Comparison of ENCODE assay signal across 8 mouse cellular contexts in genomic region chr3:104782061-104782681, GRCm38 (mm10). TPM values are rescaled to one million over a fixed set of nuclear protein-coding genes. Genes with fewer than 3 reads are reported as not detected.
DNase-seq lines count a peak whose midpoint lies in the region; ATAC-seq and TF ChIP-seq lines count a peak whose summit lies in the region.

No protein-coding gene starts in this region.

- H3K4me1 ChIP-seq in CH12.LX (ENCODE audit: control insufficient read depth in 1 of 2, insufficient read depth in 2 of 2) = peaks cover 3 to 26% of the 10 kb centered on the region in 2 experiments; a peak in 3 of 4 replicates
- peaks cover 10% of the 10 kb centered on the region; the same call in 1 of the 2 replicates for H3K4me1 ChIP-seq in kidney, embryonic 14.5 days (ENCODE audit: control insufficient read depth, insufficient read depth, low read length)

- intact Hi-C loops in left cerebral cortex, postnatal 36 days (cut with DNase I) = no loop called here

- DNase-seq in CH12.LX (ENCODE audit: extremely low read depth) = peak; percentile 44
- peak; percentile 70 for DNase-seq in adrenal gland, postnatal 25 days
- peak; percentile 74 to 78 for DNase-seq in heart, adult 9 months (ENCODE audit: low spot score in 2 of 2)
- DNase-seq in cerebellum, adult 9-11 months = no peak
- DNase-seq in retina, postnatal 1 day = no peak
- DNase-seq in left cerebral cortex, postnatal 36 days (ENCODE audit: low spot score in 2 of 2) = no peak

- 14% methylated on average over 12 of the region's 12 CpGs for WGBS in kidney, embryonic 14.5 days

- dilution Hi-C loops in CH12.LX (cut with MboI; ENCODE audit: extremely low pct_ligation_motif_present, extremely low pct_unique_long_range_greater_than_20kb, low sequenced_read_pairs) = no loop called here

- H3K9me3 ChIP-seq in CH12.LX (replicated peaks; ENCODE audit: low read length) = no peaks in the 10 kb centered on the region
- no peaks in the 10 kb centered on the region for H3K9me3 ChIP-seq in kidney, embryonic 14.5 days (ENCODE audit: control insufficient read depth, low read length)

- H3K27me3 ChIP-seq in CH12.LX (replicated peaks) = peaks cover 4% of the 10 kb centered on the region
- H3K27me3 ChIP-seq in kidney, embryonic 14.5 days (ENCODE audit: control insufficient read depth, insufficient read depth, low read length) = peaks cover 38% of the 10 kb centered on the region

- H3K36me3 ChIP-seq in CH12.LX (replicated peaks in 1 of 2; ENCODE audit: control insufficient read depth in 1 of 2, insufficient read depth in 1 of 2, low read length in 1 of 2) = peaks cover 0 to 25% of the 10 kb centered on the region in 2 experiments
- H3K36me3 ChIP-seq in kidney, embryonic 14.5 days (ENCODE audit: control insufficient read depth, insufficient read depth, low read length) = no peaks in the 10 kb centered on the region

- H3K4me3 ChIP-seq in CH12.LX (replicated peaks in 1 of 3; ENCODE audit: low read depth in 2 of 3, low read length in 2 of 3, poor library complexity in 1 of 3) = peak overlapping the region; percentile 63 to 69 (median 65)
- peak overlapping the region; percentile 54 for H3K4me3 ChIP-seq in kidney, embryonic 14.5 days (ENCODE audit: low read length)

- no peak for ATAC-seq in kidney, embryonic 14.5 days (ENCODE audit: low FRiP score, low TSS enrichment)
- 0 out of 2 replicates have a peak, but pooled peaks have one; percentile 7 for ATAC-seq in megakaryocyte, adult 5-6 weeks (ENCODE audit: poor library complexity, severe bottlenecking)

- no peak overlapping the region for H3K27ac ChIP-seq in CH12.LX (ENCODE audit: insufficient read depth, low read depth)
- H3K27ac ChIP-seq in kidney, embryonic 14.5 days (ENCODE audit: low read depth, low read length) = no peak overlapping the region

- in situ Hi-C loops in CH12.LX (cut with MboI; ENCODE audit: low pct_ligation_motif_present, low pct_unique_long_range_greater_than_20kb, low sequenced_read_pairs) = loop anchor here (10.0 kb wide), 2 partner anchors 183 to 273 kb away; partner anchors contain the start of genes Cttnbp2nl and Wnt2b

- peak; percentile 32; the same call in 1 of the 2 replicates for TF ChIP-seq POLR2A in CH12.LX (IDR thresholded peaks at IDR 0.05; ENCODE audit: low read depth, low read length)

- no peak for TF ChIP-seq RAD21 in CH12.LX (IDR thresholded peaks at IDR 0.05; ENCODE audit: low read depth, low read length)

- TF ChIP-seq EP300 in CH12.LX (IDR thresholded peaks at IDR 0.05; ENCODE audit: low read length) = no peak

- H3K9ac ChIP-seq in CH12.LX (ENCODE audit: insufficient read depth, low read depth) = peak overlapping the region; percentile 32; the same call in 1 of the 2 replicates
- peak overlapping the region; percentile 64 for H3K9ac ChIP-seq in kidney, embryonic 14.5 days (ENCODE audit: low read depth, low read length)

- H3K4me2 ChIP-seq in CH12.LX (ENCODE audit: insufficient read depth, low read depth, poor library complexity, severe bottlenecking) = peak overlapping the region; percentile 93
- H3K4me2 ChIP-seq in kidney, embryonic 14.5 days (replicated peaks; ENCODE audit: low read depth, low read length) = peak overlapping the region; percentile 98

- no peaks in the 10 kb centered on the region for H3K79me2 ChIP-seq in CH12.LX (replicated peaks; ENCODE audit: control insufficient read depth, extremely low read depth, insufficient read depth, poor library complexity, severe bottlenecking)

- peak in 1 of 2 experiments; percentile 27; a peak in 2 of 4 replicates for TF ChIP-seq CTCF in CH12.LX (conservative IDR thresholded peaks at IDR 0.05 in 1 of 2, IDR thresholded peaks at IDR 0.05 in 1 of 2; ENCODE audit: low read depth in 2 of 2, low read length in 2 of 2)

TF ChIP-seq in CH12.LX, 34 proteins besides CTCF, POLR2A, EP300 and RAD21:
- TF ChIP-seq NELFE (IDR thresholded peaks at IDR 0.05; ENCODE audit: low read depth, low read length) (no peak), MAZ (IDR thresholded peaks at IDR 0.05; ENCODE audit: low read depth, low read length) (0 out of 2 replicates have a peak, but pooled peaks have one; percentile 54), ELF1 (IDR thresholded peaks at IDR 0.05; ENCODE audit: low read depth, low read length) (peak; percentile 65; the same call in 1 of the 2 replicates)
TF ChIP-seq in CH12.LX: peak in this region for 2.

RNA-seq across cellular contexts. Expression of gene Fam19a3, which starts 0.5 kb away (rescaled TPM):
- total RNA-seq in CH12.LX (2012; rRNA removed) (0.04 and 0.08 TPM in 2 replicates), CH12.LX (2014; rRNA removed) (not detected in 2 replicates)
- 0.07 and 0.16 TPM in 2 replicates for polyA plus RNA-seq in CH12.LX (2012; ENCODE audit: insufficient read length, low read depth)
- 0.76 and 1.6 TPM in 2 replicates for total RNA-seq in adrenal gland, postnatal 25 days (2021)
- polyA plus RNA-seq in kidney, embryonic 14.5 days (2014; fragmentation: Nextera tagmentation; extraction: Ambion mirVana) = 0.09 and 0.24 TPM in 2 replicates
- 0.16 TPM in 1 of 2 replicates, not detected in the other for total RNA-seq in megakaryocyte, adult 5-6 weeks (2015)
- total RNA-seq in megakaryocyte, adult 5-6 weeks (2017) = 0.04 TPM in 1 of 2 replicates, not detected in the other
- total RNA-seq in left cerebral cortex, postnatal 36 days (2021) = under 1 TPM in 1 of 2 experiments, not detected in 1; 0.07 TPM

RNA-seq across cellular contexts. Expression of gene Ppm1j, which starts 1.3 kb away (rescaled TPM):
- total RNA-seq in CH12.LX (2012; rRNA removed) (4.2 and 6.4 TPM in 2 replicates), CH12.LX (2014; rRNA removed) (2.1 and 2.7 TPM in 2 replicates)
- polyA plus RNA-seq in CH12.LX (2012; ENCODE audit: insufficient read length, low read depth) = 6.4 and 6.5 TPM in 2 replicates
- 3.6 and 5.9 TPM in 2 replicates for total RNA-seq in adrenal gland, postnatal 25 days (2021)
- 3.5 and 5.3 TPM in 2 replicates for polyA plus RNA-seq in kidney, embryonic 14.5 days (2014; fragmentation: Nextera tagmentation; extraction: Ambion mirVana)
- 0.41 and 0.56 TPM in 2 replicates for total RNA-seq in megakaryocyte, adult 5-6 weeks (2015)
- total RNA-seq in megakaryocyte, adult 5-6 weeks (2017) = 0.24 and 0.44 TPM in 2 replicates
- total RNA-seq in left cerebral cortex, postnatal 36 days (2021) = 1 to 10 TPM in 1 of 2 experiments, under 1 TPM in 1; 0.54 to 1.2 TPM

RNA-seq across cellular contexts. Expression of gene Rhoc, which starts 6.0 kb away (rescaled TPM):
- total RNA-seq in CH12.LX (2012; rRNA removed) = 6.2 and 8.3 TPM in 2 replicates
- 1.2 and 1.4 TPM in 2 replicates for total RNA-seq in CH12.LX (2014; rRNA removed)
- polyA plus RNA-seq in CH12.LX (2012; ENCODE audit: insufficient read length, low read depth) = 7.9 and 8.0 TPM in 2 replicates
- total RNA-seq in adrenal gland, postnatal 25 days (2021) = 88.7 and 108 TPM in 2 replicates
- 110 and 127 TPM in 2 replicates for polyA plus RNA-seq in kidney, embryonic 14.5 days (2014; fragmentation: Nextera tagmentation; extraction: Ambion mirVana)
- 1.4 and 2.1 TPM in 2 replicates for total RNA-seq in megakaryocyte, adult 5-6 weeks (2015)
- 2.9 and 3.7 TPM in 2 replicates for total RNA-seq in megakaryocyte, adult 5-6 weeks (2017)
- total RNA-seq in left cerebral cortex, postnatal 36 days (2021) = 10 to 100 TPM; 24.4 to 29.0 TPM

RNA-seq across cellular contexts. Expression of gene Mov10, which starts 36.2 kb away (rescaled TPM):
- total RNA-seq in CH12.LX (2012; rRNA removed) (15.2 and 18.4 TPM in 2 replicates), CH12.LX (2014; rRNA removed) (7.2 and 7.9 TPM in 2 replicates)
- 28.0 and 31.9 TPM in 2 replicates for polyA plus RNA-seq in CH12.LX (2012; ENCODE audit: insufficient read length, low read depth)
- total RNA-seq in adrenal gland, postnatal 25 days (2021) = 27.2 and 33.0 TPM in 2 replicates
- polyA plus RNA-seq in kidney, embryonic 14.5 days (2014; fragmentation: Nextera tagmentation; extraction: Ambion mirVana) = 36.3 and 51.8 TPM in 2 replicates
- total RNA-seq in megakaryocyte, adult 5-6 weeks (2015) = 8.3 and 8.4 TPM in 2 replicates
- total RNA-seq in megakaryocyte, adult 5-6 weeks (2017) = 3.8 TPM in 2 replicates
- total RNA-seq in left cerebral cortex, postnatal 36 days (2021) = 10 to 100 TPM in 1 of 2 experiments, 1 to 10 TPM in 1; 4.9 to 14.3 TPM

Comparison
In these comparisons a context has a peak if more than half of its experiments do, and no peak if none do; other contexts are left out.
1. DNase-seq: peak in CH12.LX (single experiment), adrenal gland, postnatal 25 days (single experiment) and heart, adult 9 months (2 of 2); none in cerebellum, adult 9-11 months (single experiment), retina, postnatal 1 day (single experiment) and left cerebral cortex, postnatal 36 days (0 of 2).